Mouse (Mus musculus) intestine, embryonic 14.5 days (tissue): ENCODE results near the gene Mmrn1. TPM values are rescaled to one million over a fixed set of nuclear protein-coding genes. Genes with fewer than 3 reads are reported as not detected.
"Not testable (repeated sequence)": the region's sequence is repeated elsewhere in the genome, so short reads cannot be mapped to it uniquely, and the experiment has no call there.

Experiments used
- ATAC-seq: fragments of 200-750 bp; cut with Nextera tagmentation; replicated peaks from 2 replicates; pipeline ENCODE4 v1.8.0; 2017; ENCODE audit warnings: low read depth, moderate number of reproducible peaks, moderate TSS enrichment, moderate library complexity; ENCODE audit not compliant: low FRiP score, low TSS enrichment
- DNase-seq: peaks from one replicate; pipeline ENCODE4 v3.0.0-alpha.2; 2018; ENCODE audit warnings: low spot score
- H3K27ac ChIP-seq: fragments of 300-500 bp; sonication (generic); 2 replicates; pipeline ENCODE4 v1.5.1; 2014; ENCODE audit warnings: low read depth, mild to moderate bottlenecking, control low read depth
- H3K27me3 ChIP-seq: fragments of 300-500 bp; sonication (generic); replicated peaks from 2 replicates; pipeline ENCODE4 v1.6.1; 2014; ENCODE audit warnings: low read length, control low read depth; ENCODE audit not compliant: control insufficient read depth, insufficient read depth
- H3K36me3 ChIP-seq: fragments of 300-500 bp; sonication (generic); 2 replicates; pipeline ENCODE4 v1.6.1; 2014; ENCODE audit warnings: low read length, control low read depth; ENCODE audit not compliant: control insufficient read depth, insufficient read depth
- H3K4me1 ChIP-seq: fragments of 300-500 bp; sonication (generic); replicated peaks from 2 replicates; pipeline ENCODE4 v1.6.1; 2014; ENCODE audit warnings: low read length, control low read depth, mixed read lengths; ENCODE audit not compliant: control insufficient read depth, insufficient read depth
- H3K4me2 ChIP-seq: fragments of 300-500 bp; sonication (generic); 2 replicates; pipeline ENCODE4 v1.6.1; 2014; ENCODE audit warnings: low read length
- H3K4me3 ChIP-seq: fragments of 300-500 bp; sonication (generic); 2 replicates; pipeline ENCODE4 v1.5.1; 2014; ENCODE audit warnings: low read depth, low read length, control low read depth, mixed read lengths
- H3K9ac ChIP-seq: fragments of 300-500 bp; sonication (generic); 2 replicates; pipeline ENCODE4 v1.6.1; 2014; ENCODE audit warnings: mild to moderate bottlenecking, low read length
- H3K9me3 ChIP-seq: fragments of 300-500 bp; sonication (generic); 2 replicates; pipeline ENCODE4 v1.6.1; 2016; ENCODE audit warnings: low read length, control low read depth; ENCODE audit not compliant: control insufficient read depth
- WGBS: fragments of 180-500 bp; shearing (Covaris S2); extraction: QIAGEN DNeasy Blood & Tissue Kit; methylation state at CpG from one replicate; pipeline ENCODE4 v1.1.7; 2014; 5-methylcytosine and 5-hydroxymethylcytosine counted together
- polyA plus RNA-seq: library from polyadenylated mRNA; unstranded; fragments of >200 nt; fragmentation: Nextera tagmentation; extraction: Ambion mirVana; gene quantifications from 2 replicates; pipeline ENCODE4 v1.2.1, GENCODE M21; 2014

The Mmrn1 gene
- 4.4 and 5.9 TPM in 2 replicates for polyA plus RNA-seq

- not testable (repeated sequence) for H3K27ac ChIP-seq, H3K4me1 ChIP-seq, H3K4me3 ChIP-seq, H3K27me3 ChIP-seq, H3K9me3 ChIP-seq, ATAC-seq, H3K4me2 ChIP-seq, H3K36me3 ChIP-seq, H3K9ac ChIP-seq, DNase-seq
- 95% methylated on average over 20 of the region's 20 CpGs for WGBS
These were observed at the start of gene Mmrn1 for GRCm38 (mm10) chr6:60924676-60925075. Gene Mmrn1, plus strand, starts transcription at chr6:60924976.

- Histone ChIP-seq H3K9me3 (no peaks in the 10 kb centered on the region), H3K4me2 (no peak overlapping the region), H3K27me3 (no peaks in the 10 kb centered on the region), H3K9ac (no peak overlapping the region), H3K4me3 (no peak overlapping the region), H3K27ac (no peak overlapping the region), H3K4me1 (no peaks in the 10 kb centered on the region), H3K36me3 (no peaks in the 10 kb centered on the region)
- ATAC-seq (no peak), DNase-seq (no peak)
- WGBS: 90% methylated on average over 7 of the region's 7 CpGs
These were observed 44.4 kb upstream of the Mmrn1 start for GRCm38 (mm10) chr6:60880362-60880761.

GRCm38 (mm10) chr6:60881534-60881933 is 43.2 kb upstream of the Mmrn1 start:
- Histone ChIP-seq H3K4me2 (no peak overlapping the region), H3K27ac (no peak overlapping the region), H3K4me3 (no peak overlapping the region), H3K9ac (no peak overlapping the region), H3K9me3 (no peaks in the 10 kb centered on the region), H3K36me3 (no peaks in the 10 kb centered on the region), H3K27me3 (no peaks in the 10 kb centered on the region), H3K4me1 (no peaks in the 10 kb centered on the region)
- ATAC-seq: no peak
- 73% methylated on average over 2 of the region's 2 CpGs for WGBS
- DNase-seq: no peak

- DNase-seq: no peak
- no peak overlapping the region for H3K9ac ChIP-seq
- H3K4me1 ChIP-seq: no peaks in the 10 kb centered on the region
- 85% methylated on average over 2 of the region's 2 CpGs for WGBS
- ATAC-seq: no peak
- H3K9me3 ChIP-seq: no peaks in the 10 kb centered on the region
- H3K4me3 ChIP-seq: no peak overlapping the region
- H3K27me3 ChIP-seq: no peaks in the 10 kb centered on the region
- no peaks in the 10 kb centered on the region for H3K36me3 ChIP-seq
- H3K4me2 ChIP-seq: no peak overlapping the region
- no peak overlapping the region for H3K27ac ChIP-seq
These were observed 17.5 kb upstream of the Mmrn1 start for GRCm38 (mm10) chr6:60907272-60907671.

- no peak for ATAC-seq
- H3K9me3 ChIP-seq: no peaks in the 10 kb centered on the region
These were observed 6.6 kb downstream of the Mmrn1 start for GRCm38 (mm10) chr6:60931364-60931763.

GRCm38 (mm10) chr6:60934835-60935234 is 10.1 kb downstream of the Mmrn1 start:
- Histone ChIP-seq H3K27ac (no peak overlapping the region), H3K4me2 (no peak overlapping the region), H3K4me3 (no peak overlapping the region), H3K4me1 (no peaks in the 10 kb centered on the region), H3K36me3 (no peaks in the 10 kb centered on the region), H3K9me3 (no peaks in the 10 kb centered on the region), H3K9ac (no peak overlapping the region), H3K27me3 (no peaks in the 10 kb centered on the region)
- 58% methylated on average over 4 of the region's 4 CpGs for WGBS
- no peak for ATAC-seq
- no peak for DNase-seq

More at GRCm38 (mm10) chr6:60931364-60931763, 6.6 kb downstream of the Mmrn1 start:
- Histone ChIP-seq H3K4me2 (no peak overlapping the region), H3K4me3 (no peak overlapping the region), H3K9ac (no peak overlapping the region), H3K27me3 (no peaks in the 10 kb centered on the region), H3K27ac (no peak overlapping the region), H3K36me3 (no peaks in the 10 kb centered on the region), H3K4me1 (no peaks in the 10 kb centered on the region)
- no peak for DNase-seq

- no peak for ATAC-seq
- Histone ChIP-seq H3K4me1 (no peaks in the 10 kb centered on the region), H3K9ac (no peak overlapping the region), H3K4me2 (no peak overlapping the region), H3K27me3 (no peaks in the 10 kb centered on the region), H3K4me3 (no peak overlapping the region), H3K36me3 (no peaks in the 10 kb centered on the region), H3K27ac (no peak overlapping the region), H3K9me3 (no peaks in the 10 kb centered on the region)
- no peak for DNase-seq
- 62% methylated on average over 4 of the region's 4 CpGs for WGBS
These were observed 10.8 kb downstream of the Mmrn1 start for GRCm38 (mm10) chr6:60935448-60936130.

GRCm38 (mm10) chr6:60944178-60944577 is 19.4 kb downstream of the Mmrn1 start:
- 72% methylated on average over 7 of the region's 7 CpGs for WGBS

GRCm38 (mm10) chr6:60944621-60945020 is 19.8 kb downstream of the Mmrn1 start:
- Histone ChIP-seq H3K4me2 (no peak overlapping the region), H3K27me3 (no peaks in the 10 kb centered on the region), H3K27ac (no peak overlapping the region), H3K4me3 (no peak overlapping the region), H3K9me3 (no peaks in the 10 kb centered on the region), H3K4me1 (no peaks in the 10 kb centered on the region), H3K36me3 (no peaks in the 10 kb centered on the region), H3K9ac (no peak overlapping the region)
- no peak for DNase-seq
- ATAC-seq: no peak
- WGBS: 80% methylated on average over 9 of the region's 9 CpGs

More at GRCm38 (mm10) chr6:60944178-60944577, 19.4 kb downstream of the Mmrn1 start:
- H3K27me3 ChIP-seq: no peaks in the 10 kb centered on the region
- H3K9ac ChIP-seq: no peak overlapping the region
- ATAC-seq (no peak), DNase-seq (no peak)
- no peaks in the 10 kb centered on the region for H3K36me3 ChIP-seq
- H3K9me3 ChIP-seq: no peaks in the 10 kb centered on the region
- H3K4me2 ChIP-seq: no peak overlapping the region
- no peaks in the 10 kb centered on the region for H3K4me1 ChIP-seq
- no peak overlapping the region for H3K27ac ChIP-seq
- H3K4me3 ChIP-seq: no peak overlapping the region
